Mouse (Mus musculus): Measurements from ENCODE around the gene Dvl1.

DNA sequence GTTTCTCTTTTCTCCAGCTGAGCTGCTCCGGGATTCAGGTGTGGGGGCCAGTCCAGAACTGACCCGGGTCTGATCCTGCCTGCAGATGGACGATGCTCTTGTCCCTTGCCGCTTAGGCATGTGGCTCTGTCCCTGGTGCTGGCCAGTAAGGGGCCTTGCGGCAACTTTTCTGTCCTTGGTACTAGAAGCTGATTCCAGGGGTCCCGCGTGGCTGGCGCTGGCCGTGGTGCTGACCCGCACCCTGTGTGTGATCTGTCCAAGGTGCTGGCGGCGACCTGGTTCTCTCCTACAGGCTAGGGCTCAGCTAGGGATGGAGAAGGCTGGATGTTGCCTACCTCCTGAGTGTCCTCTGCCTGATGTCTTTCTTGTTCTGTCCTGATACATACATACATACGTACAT is 12.1 kb downstream of the Dvl1 start:
- TF ChIP-seq POLR2A (IDR thresholded peaks at IDR 0.05; ENCODE audit: control insufficient read depth, low read depth, low read length) (no peak), CTCF (IDR thresholded peaks at IDR 0.05; ENCODE audit: control insufficient read depth, insufficient read depth, insufficient replicate concordance, low read depth, low read length) (no peak)

All from testis, adult 2 months (tissue).